Mouse (Mus musculus) heart, postnatal 0 days (tissue): ENCODE data around the gene Cic.

Source experiments
- CTCF ChIP-seq: IDR thresholded peaks from 2 replicates; pipeline ENCODE4 v1.5.1; 2016; ENCODE audit warnings: antibody characterized with exemption, control low read depth, low read depth
- EP300 ChIP-seq: IDR thresholded peaks from 2 replicates; pipeline ENCODE4 v1.6.1; 2016; ENCODE audit warnings: antibody characterized with exemption, low read depth

GRCm38 (mm10) chr7:25249314-25250140 is 18.0 kb upstream of the Cic start:
- no peak for TF ChIP-seq CTCF
- TF ChIP-seq EP300, result 0 out of 2 replicates have a peak, but pooled peaks have one; percentile 15
